Mouse (Mus musculus) hindbrain, embryonic 12.5 days (tissue): Measurements from ENCODE around the gene Xpo5. TPM values are rescaled to one million over a fixed set of nuclear protein-coding genes. Genes with fewer than 3 reads are reported as not detected.

ENCODE experiments used
- ATAC-seq: fragments of 200-750 bp; cut with Nextera tagmentation; 2 replicates; pipeline ENCODE4 v1.8.0; 2017; ENCODE audit warnings: moderate TSS enrichment; ENCODE audit not compliant: low FRiP score
- H3K27ac ChIP-seq: fragments of 300-500 bp; sonication (generic); 2 replicates; pipeline ENCODE4 v1.5.1; 2016; ENCODE audit warnings: mild to moderate bottlenecking
- H3K27me3 ChIP-seq: fragments of 300-500 bp; sonication (generic); 2 replicates; pipeline ENCODE4 v1.6.1; 2016; ENCODE audit warnings: mild to moderate bottlenecking
- H3K36me3 ChIP-seq: fragments of 300-500 bp; sonication (generic); 2 replicates; pipeline ENCODE4 v1.6.1; 2016; ENCODE audit warnings: mild to moderate bottlenecking
- H3K4me1 ChIP-seq: fragments of 300-500 bp; sonication (generic); 2 replicates; pipeline ENCODE4 v1.6.1; 2016
- H3K4me2 ChIP-seq: fragments of 300-500 bp; sonication (generic); replicated peaks from 2 replicates; pipeline ENCODE4 v1.6.1; 2016; ENCODE audit warnings: mild to moderate bottlenecking
- H3K4me3 ChIP-seq: fragments of 300-500 bp; sonication (generic); 2 replicates; pipeline ENCODE4 v1.5.1; 2016; ENCODE audit warnings: mild to moderate bottlenecking
- H3K9ac ChIP-seq: fragments of 300-500 bp; sonication (generic); 2 replicates; pipeline ENCODE4 v1.6.1; 2016; ENCODE audit warnings: mild to moderate bottlenecking, moderate library complexity
- H3K9me3 ChIP-seq: fragments of 300-500 bp; sonication (generic); replicated peaks from 2 replicates; pipeline ENCODE4 v1.6.1; 2016; ENCODE audit warnings: mild to moderate bottlenecking
- WGBS: fragments of 180-500 bp; shearing (Covaris S2); methylation state at CpG from one replicate; pipeline ENCODE4 v1.1.7; 2016; 5-methylcytosine and 5-hydroxymethylcytosine counted together
- polyA plus RNA-seq: library from polyadenylated mRNA; unstranded; fragments of >200 nt; fragmentation: Nextera tagmentation; extraction: Ambion mirVana; gene quantifications from 2 replicates; pipeline ENCODE4 v1.2.1, GENCODE M21; 2016

Xpo5 gene
- 57.6 and 58.3 TPM in 2 replicates for polyA plus RNA-seq

- peak; percentile 95 for ATAC-seq
- Histone ChIP-seq H3K4me1 (peaks cover 22% of the 10 kb centered on the region), H3K27me3 (no peaks in the 10 kb centered on the region), H3K27ac (peak within 1 kb of the TSS; percentile 87), H3K4me2 (peak within 1 kb of the TSS; percentile 94), H3K36me3 (peaks cover 38% of the 10 kb centered on the region), H3K9ac (peak within 1 kb of the TSS; percentile 88), H3K4me3 (peak within 1 kb of the TSS; percentile 93), H3K9me3 (no peaks in the 10 kb centered on the region)
- under 1% methylated on average over 66 of the region's 66 CpGs for WGBS
These were observed at the start of gene Xpo5, which contains the start of gene Polh for GRCm38 (mm10) chr17:46202421-46203071. Xpo5 (plus strand) TSS chr17:46202782. Polh (minus strand) TSS chr17:46202645.

- H3K27ac ChIP-seq: peak within 1 kb of the TSS; percentile 30; the same call in 1 of the 2 replicates
These were observed 49.5 kb upstream of the Xpo5 start, which contains the start of gene Mad2l1bp for GRCm38 (mm10) chr17:46152847-46153782. Mad2l1bp (minus strand) TSS chr17:46153553.

GRCm38 (mm10) chr17:46154336-46154735, 48.2 kb upstream of the Xpo5 start:
- Histone ChIP-seq H3K27ac (no peak overlapping the region), H3K36me3 (no peaks in the 10 kb centered on the region), H3K4me1 (peaks cover 9% of the 10 kb centered on the region), H3K9ac (no peak overlapping the region), H3K4me2 (no peak overlapping the region), H3K9me3 (no peaks in the 10 kb centered on the region), H3K4me3 (no peak overlapping the region), H3K27me3 (no peaks in the 10 kb centered on the region)
- 92% methylated on average over 3 of the region's 3 CpGs for WGBS
- no peak for ATAC-seq

More at GRCm38 (mm10) chr17:46152847-46153782, 49.5 kb upstream of the Xpo5 start, which contains the start of gene Mad2l1bp:
- no peaks in the 10 kb centered on the region for H3K9me3 ChIP-seq
- H3K4me3 ChIP-seq: peak within 1 kb of the TSS; percentile 54
- H3K4me1 ChIP-seq: peaks cover 9% of the 10 kb centered on the region
- peaks cover 11% of the 10 kb centered on the region for H3K36me3 ChIP-seq
- ATAC-seq: peak; percentile 90
- WGBS: 7% methylated on average over 33 of the region's 33 CpGs
- H3K4me2 ChIP-seq: peak within 1 kb of the TSS; percentile 76
- no peaks in the 10 kb centered on the region for H3K27me3 ChIP-seq
- H3K9ac ChIP-seq: peak within 1 kb of the TSS; percentile 75

DNA sequence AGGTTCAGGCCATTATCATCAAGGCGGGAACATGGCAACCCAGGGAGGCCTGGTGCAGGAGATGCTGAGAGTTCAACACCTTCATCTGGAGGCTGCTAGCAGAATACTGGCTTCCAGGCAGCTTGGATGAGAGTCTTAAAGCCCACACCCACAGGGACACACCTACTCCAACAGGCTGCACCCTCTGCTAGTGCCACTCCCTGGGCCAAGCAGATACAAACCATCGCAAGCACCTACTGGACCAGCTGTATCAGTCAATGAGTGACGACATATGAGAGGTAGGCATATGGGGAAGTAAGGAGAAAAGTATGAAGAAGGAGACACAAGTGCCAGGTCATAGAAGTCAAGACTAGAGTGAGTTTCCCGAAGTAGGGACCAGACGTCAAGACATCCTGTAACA, 45.9 kb upstream of the Xpo5 start:
- ATAC-seq: no peak
- no peak overlapping the region for H3K4me3 ChIP-seq
- no peaks in the 10 kb centered on the region for H3K36me3 ChIP-seq
- 90% methylated on average over 5 of the region's 5 CpGs for WGBS
- H3K27me3 ChIP-seq: no peaks in the 10 kb centered on the region
- no peak overlapping the region for H3K9ac ChIP-seq
- no peak overlapping the region for H3K4me2 ChIP-seq
- H3K9me3 ChIP-seq: no peaks in the 10 kb centered on the region
- peaks cover 16% of the 10 kb centered on the region for H3K4me1 ChIP-seq
- no peak overlapping the region for H3K27ac ChIP-seq

DNA sequence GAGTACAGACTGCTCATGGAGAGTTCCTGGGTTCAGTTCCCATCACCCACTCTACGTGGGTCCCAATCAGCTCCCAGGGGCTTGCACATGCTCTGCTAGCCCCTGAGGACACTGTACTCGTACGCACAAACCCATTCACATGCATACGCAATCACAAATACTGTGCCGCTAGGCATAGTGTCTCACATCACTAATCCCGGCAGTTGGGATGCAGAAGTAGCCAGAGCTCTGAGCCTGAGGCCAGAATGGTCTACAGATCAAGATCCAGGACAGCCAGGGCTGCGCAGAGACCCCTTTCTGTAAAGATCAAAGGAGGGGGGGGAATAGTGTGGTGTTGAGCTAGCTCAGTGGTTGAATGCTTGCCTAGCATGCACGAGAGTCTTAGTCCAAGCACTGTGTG, 45.5 kb upstream of the Xpo5 start:
- Histone ChIP-seq H3K27me3 (no peaks in the 10 kb centered on the region), H3K9ac (no peak overlapping the region), H3K4me3 (no peak overlapping the region), H3K27ac (no peak overlapping the region), H3K36me3 (no peaks in the 10 kb centered on the region), H3K9me3 (no peaks in the 10 kb centered on the region), H3K4me1 (peaks cover 21% of the 10 kb centered on the region), H3K4me2 (no peak overlapping the region)
- WGBS: 88% methylated on average over 8 of the region's 8 CpGs
- ATAC-seq: no peak

DNA sequence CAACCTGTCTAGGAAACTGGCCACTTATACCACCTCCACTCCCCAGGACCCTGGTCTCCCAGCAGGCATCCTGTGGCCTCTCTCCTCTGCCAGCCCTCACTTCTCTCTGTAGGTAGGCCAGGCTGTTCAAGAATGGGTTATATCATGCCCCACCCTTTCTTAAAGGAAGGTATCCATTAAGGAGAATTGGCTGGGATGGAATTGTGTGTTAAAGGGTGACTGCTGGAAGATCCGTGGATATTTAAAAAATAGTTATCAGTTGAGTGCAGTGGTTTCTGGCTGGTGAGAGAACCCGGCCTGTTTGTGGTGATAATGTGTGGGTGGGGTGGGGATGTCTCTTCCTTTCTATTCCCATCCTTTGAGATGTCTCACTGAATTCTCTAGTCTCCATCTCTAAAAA, 43.3 kb upstream of the Xpo5 start:
- H3K4me1 ChIP-seq: peaks cover 24% of the 10 kb centered on the region
- no peak overlapping the region for H3K4me3 ChIP-seq
- 66% methylated on average over 2 of the region's 2 CpGs for WGBS
- no peak overlapping the region for H3K27ac ChIP-seq
- no peak for ATAC-seq
- H3K27me3 ChIP-seq: no peaks in the 10 kb centered on the region
- no peaks in the 10 kb centered on the region for H3K9me3 ChIP-seq
- peak overlapping the region; percentile 70; the same call in 1 of the 2 replicates for H3K4me2 ChIP-seq
- H3K9ac ChIP-seq: no peak overlapping the region
- H3K36me3 ChIP-seq: peaks cover 11% of the 10 kb centered on the region

DNA sequence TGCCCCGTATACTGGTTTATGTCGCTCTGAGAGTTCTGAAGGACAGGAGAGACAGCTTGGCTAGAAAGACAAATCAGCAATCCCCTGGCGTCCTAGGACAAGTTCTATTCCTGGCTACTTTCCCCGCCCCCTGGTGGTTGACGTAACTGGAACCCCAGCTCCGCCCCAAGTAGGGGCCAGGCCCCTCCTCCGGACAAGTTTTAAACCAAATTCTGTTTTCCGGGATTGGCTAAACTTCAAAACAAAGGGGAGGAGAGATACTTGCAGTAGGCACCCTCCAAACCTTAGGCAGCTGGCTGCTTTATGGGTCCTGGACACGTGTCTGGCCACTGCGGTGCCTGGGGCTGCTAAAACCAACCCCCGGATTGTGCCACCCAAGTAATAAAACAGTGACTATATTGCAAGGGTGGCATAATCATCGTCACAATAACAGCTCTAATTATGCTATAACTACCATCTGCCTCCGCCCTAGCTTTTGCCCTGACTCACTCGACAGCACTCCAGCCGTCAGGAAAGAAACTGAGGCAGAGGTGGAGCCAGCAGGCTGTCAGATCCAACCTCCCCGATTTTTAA, 42.4 kb upstream of the Xpo5 start:
- Histone ChIP-seq H3K9ac (peak overlapping the region; percentile 23), H3K4me1 (peaks cover 24% of the 10 kb centered on the region), H3K9me3 (no peaks in the 10 kb centered on the region), H3K27me3 (no peaks in the 10 kb centered on the region), H3K4me3 (peak overlapping the region; percentile 86), H3K4me2 (peak overlapping the region; percentile 70), H3K27ac (peak overlapping the region; percentile 77), H3K36me3 (peaks cover 20% of the 10 kb centered on the region)
- under 1% methylated on average over 16 of the region's 16 CpGs for WGBS
- peak; percentile 71 for ATAC-seq

- H3K27me3 ChIP-seq: no peaks in the 10 kb centered on the region
- peak; percentile 95 for ATAC-seq
- no peaks in the 10 kb centered on the region for H3K9me3 ChIP-seq
- peak within 1 kb of the TSS; percentile 70 for H3K4me2 ChIP-seq
- H3K27ac ChIP-seq: peak within 1 kb of the TSS; percentile 82
- H3K36me3 ChIP-seq: peaks cover 25% of the 10 kb centered on the region
- H3K9ac ChIP-seq: peak within 1 kb of the TSS; percentile 88
- under 1% methylated on average over 23 of the region's 23 CpGs for WGBS
- H3K4me1 ChIP-seq: peaks cover 24% of the 10 kb centered on the region
- peak within 1 kb of the TSS; percentile 86 for H3K4me3 ChIP-seq
These were observed 41.9 kb upstream of the Xpo5 start, which contains the start of gene Gtpbp2 for GRCm38 (mm10) chr17:46160686-46161085. Gtpbp2 (plus strand) TSS chr17:46161032.

DNA sequence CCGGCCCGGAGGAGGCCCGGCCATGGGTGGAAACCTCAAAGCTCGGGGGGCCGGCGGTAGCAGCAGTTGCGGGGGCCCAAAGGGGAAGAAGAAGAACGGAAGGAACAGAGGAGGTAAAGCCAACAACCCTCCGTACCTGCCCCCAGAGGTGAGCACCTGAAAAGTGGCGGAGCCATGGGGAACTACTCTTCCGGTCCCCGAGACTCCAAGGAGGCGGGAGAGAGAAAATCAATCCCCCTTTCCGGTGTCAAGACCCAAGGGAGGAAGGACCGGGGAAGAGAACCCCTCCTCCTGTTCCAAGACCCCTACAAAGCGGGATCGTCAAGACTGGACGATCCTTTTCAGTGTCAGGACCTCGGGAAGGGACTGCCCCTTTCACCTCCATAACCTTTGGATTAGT, 41.4 kb upstream of the Xpo5 start:
- peak overlapping the region; percentile 70 for H3K4me2 ChIP-seq
- 0% methylated on average over 19 of the region's 19 CpGs for WGBS
- peak; percentile 55 for ATAC-seq
- H3K27me3 ChIP-seq: no peaks in the 10 kb centered on the region
- H3K9ac ChIP-seq: peak overlapping the region; percentile 88
- H3K4me3 ChIP-seq: peak overlapping the region; percentile 86
- peaks cover 30% of the 10 kb centered on the region for H3K36me3 ChIP-seq
- H3K27ac ChIP-seq: peak overlapping the region; percentile 82
- H3K9me3 ChIP-seq: no peaks in the 10 kb centered on the region
- peaks cover 24% of the 10 kb centered on the region for H3K4me1 ChIP-seq

- Histone ChIP-seq H3K9me3 (no peaks in the 10 kb centered on the region), H3K4me2 (peak overlapping the region; percentile 70), H3K4me3 (peak overlapping the region; percentile 86), H3K27ac (peak overlapping the region; percentile 82), H3K27me3 (no peaks in the 10 kb centered on the region), H3K4me1 (peaks cover 24% of the 10 kb centered on the region), H3K36me3 (peaks cover 35% of the 10 kb centered on the region), H3K9ac (peak overlapping the region; percentile 88)
- 45% methylated on average over 9 of the region's 9 CpGs for WGBS
- ATAC-seq: no peak
These were observed 40.9 kb upstream of the Xpo5 start for GRCm38 (mm10) chr17:46161710-46162109.

GRCm38 (mm10) chr17:46162551-46162950, 40.0 kb upstream of the Xpo5 start:
- no peak for ATAC-seq
- 96% methylated on average over 7 of the region's 7 CpGs for WGBS

GRCm38 (mm10) chr17:46162951-46163421, 39.6 kb upstream of the Xpo5 start:
- Histone ChIP-seq H3K4me3 (no peak overlapping the region), H3K36me3 (peaks cover 48% of the 10 kb centered on the region), H3K9me3 (no peaks in the 10 kb centered on the region), H3K9ac (no peak overlapping the region), H3K27ac (no peak overlapping the region), H3K4me2 (no peak overlapping the region), H3K4me1 (peaks cover 24% of the 10 kb centered on the region), H3K27me3 (no peaks in the 10 kb centered on the region)
- ATAC-seq: no peak
- 90% methylated on average over 9 of the region's 9 CpGs for WGBS

More at GRCm38 (mm10) chr17:46162551-46162950, 40.0 kb upstream of the Xpo5 start:
- H3K36me3 ChIP-seq: peaks cover 44% of the 10 kb centered on the region
- no peaks in the 10 kb centered on the region for H3K27me3 ChIP-seq
- H3K9ac ChIP-seq: no peak overlapping the region
- peaks cover 24% of the 10 kb centered on the region for H3K4me1 ChIP-seq
- no peak overlapping the region for H3K4me3 ChIP-seq
- no peaks in the 10 kb centered on the region for H3K9me3 ChIP-seq
- no peak overlapping the region for H3K27ac ChIP-seq
- H3K4me2 ChIP-seq: peak overlapping the region; percentile 70
